Mouse (Mus musculus) frontal cortex, postnatal 10 days (tissue): ENCODE results near the gene Abhd4.

Experiments used
- DNase-seq, 2 experiments: peaks; one replicate each; pipeline ENCODE4 v3.0.0; 2022; ENCODE audit warnings: low spot score in 2 of 2, mixed read lengths in 1 of 2

The Abhd4 gene

GRCm38 (mm10) chr14:54276446-54276845, 22.5 kb downstream of the Abhd4 start:
- no peak for DNase-seq

- no peak for DNase-seq
Observed at GRCm38 (mm10) chr14:54284839-54285238, 30.9 kb downstream of the Abhd4 start, which contains the start of gene Olfr49. Olfr49 (minus strand) TSS chr14:54284939.

- no peak for DNase-seq
Observed at GRCm38 (mm10) chr14:54300136-54300535, 46.1 kb downstream of the Abhd4 start.

- DNase-seq, result no peak
Observed at GRCm38 (mm10) chr14:54300676-54301075, 46.7 kb downstream of the Abhd4 start.

- no peak for DNase-seq
Observed at GRCm38 (mm10) chr14:54311763-54312162, 57.8 kb downstream of the Abhd4 start.
